Mouse (Mus musculus): ENCODE measurements around the gene Plcb1. TPM values are rescaled to one million over a fixed set of nuclear protein-coding genes. Genes with fewer than 3 reads are reported as not detected.

Plcb1 gene
- polyA plus RNA-seq, 1 experiment, result 2.1 TPM

DNA sequence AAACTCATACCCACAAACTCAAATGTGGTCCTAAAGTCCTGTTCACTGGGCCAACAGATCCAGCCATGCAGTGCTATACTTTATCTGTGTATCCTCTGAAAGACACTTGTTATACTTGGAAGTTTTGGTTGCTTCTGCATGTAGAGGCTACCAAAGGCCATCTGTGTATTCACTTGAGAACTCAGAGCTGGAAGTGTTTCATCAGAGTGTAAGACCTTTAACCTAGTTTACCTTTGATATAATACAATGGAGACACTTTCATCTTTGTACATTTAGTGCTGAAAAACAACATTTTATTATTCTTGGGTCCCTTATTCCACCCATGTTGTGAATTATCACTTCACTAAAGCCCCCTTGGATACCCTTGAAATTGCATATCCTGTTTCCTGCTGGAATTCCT is 70.4 kb downstream of the Plcb1 start:
- no peak overlapping the region for H3K27ac ChIP-seq (ENCODE audit: insufficient read depth, low read depth, low read length)
- H3K36me3 ChIP-seq (ENCODE audit: control insufficient read depth, insufficient read depth, low read length), result no peaks in the 10 kb centered on the region
- TF ChIP-seq CTCF (IDR thresholded peaks at IDR 0.05; ENCODE audit: extremely low read depth, insufficient read length, insufficient replicate concordance, low read depth, low read length), result no peak
- TF ChIP-seq POLR2A (IDR thresholded peaks at IDR 0.05; ENCODE audit: low read depth, low read length), result no peak

DNA sequence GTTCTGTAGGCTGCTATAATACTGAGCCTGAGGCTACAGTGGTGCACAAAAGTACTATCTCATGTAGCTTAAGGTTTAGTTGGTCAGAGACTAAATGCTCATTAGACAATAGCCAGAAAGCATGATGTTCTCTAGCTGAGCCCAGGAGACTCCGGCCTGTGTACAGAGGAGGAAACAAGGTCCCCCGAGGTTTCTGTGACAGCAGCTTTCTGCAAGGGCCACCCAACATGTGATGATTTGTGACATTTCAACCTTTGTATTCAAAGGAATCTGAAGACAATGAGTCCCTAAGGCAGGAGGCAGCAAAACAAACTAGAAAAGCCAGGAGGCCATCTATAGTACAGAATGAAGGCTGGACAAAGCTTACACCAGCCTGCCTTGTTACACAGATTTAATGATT is 70.8 kb downstream of the Plcb1 start:
- Histone ChIP-seq H3K27me3 (ENCODE audit: control insufficient read depth, insufficient read depth, low read length) (no peaks in the 10 kb centered on the region), H3K4me3 (ENCODE audit: low read depth, low read length) (no peak overlapping the region), H3K4me1 (ENCODE audit: control insufficient read depth, insufficient read depth, insufficient read length, low read length) (no peaks in the 10 kb centered on the region), H3K27ac (ENCODE audit: insufficient read depth, low read depth, low read length) (no peak overlapping the region), H3K36me3 (ENCODE audit: control insufficient read depth, insufficient read depth, low read length) (no peaks in the 10 kb centered on the region)
- TF ChIP-seq POLR2A (IDR thresholded peaks at IDR 0.05; ENCODE audit: low read depth, low read length) (no peak), CTCF (IDR thresholded peaks at IDR 0.05; ENCODE audit: extremely low read depth, insufficient read length, insufficient replicate concordance, low read depth, low read length) (no peak)
- 57% methylated on average over 2 of the region's 2 CpGs for WGBS

More for the DNA sequence above, 70.4 kb downstream of the Plcb1 start:
- no peaks in the 10 kb centered on the region for H3K4me1 ChIP-seq (ENCODE audit: control insufficient read depth, insufficient read depth, insufficient read length, low read length)
- no peak overlapping the region for H3K4me3 ChIP-seq (ENCODE audit: low read depth, low read length)
- H3K27me3 ChIP-seq (ENCODE audit: control insufficient read depth, insufficient read depth, low read length), result no peaks in the 10 kb centered on the region

DNA sequence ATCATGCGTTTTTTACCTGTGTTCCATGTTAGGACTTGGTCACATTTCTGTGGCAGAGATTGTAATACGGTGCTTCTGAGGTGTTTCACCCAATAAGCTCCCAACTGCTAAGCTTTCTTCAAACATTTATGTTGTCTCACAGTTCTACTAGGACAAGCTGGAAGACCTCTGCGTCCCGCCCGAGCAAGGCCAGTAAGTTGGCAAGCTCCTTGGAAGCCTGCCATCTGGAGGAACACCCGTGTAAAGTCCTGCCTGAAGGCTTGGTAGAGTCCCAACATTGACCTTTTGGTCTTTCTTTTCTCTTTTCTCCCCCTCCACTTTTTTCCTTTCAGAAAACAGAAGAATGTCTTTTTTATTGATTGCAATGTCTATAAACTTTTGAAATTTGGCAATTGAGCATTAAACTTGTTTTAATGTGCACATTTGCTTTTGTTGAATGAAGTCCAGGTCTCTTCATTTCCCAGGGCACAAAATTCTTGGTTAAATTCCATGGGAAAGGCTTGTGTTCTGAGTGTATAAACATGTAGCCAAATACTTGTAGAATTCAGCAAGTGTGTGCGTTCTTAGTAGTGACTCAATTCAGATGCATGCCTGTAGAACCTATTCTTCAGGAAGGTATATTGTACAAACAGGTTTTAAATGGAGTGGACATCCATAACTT is 79.2 kb downstream of the Plcb1 start:
- 34% methylated on average over 7 of the region's 7 CpGs for WGBS
- no peaks in the 10 kb centered on the region for H3K36me3 ChIP-seq (ENCODE audit: control insufficient read depth, insufficient read depth, low read length)
- H3K27me3 ChIP-seq (ENCODE audit: control insufficient read depth, insufficient read depth, low read length), result no peaks in the 10 kb centered on the region
- no peak overlapping the region for H3K4me3 ChIP-seq (ENCODE audit: low read depth, low read length)
- no peaks in the 10 kb centered on the region; the same call in 1 of the 2 replicates for H3K4me1 ChIP-seq (ENCODE audit: control insufficient read depth, insufficient read depth, insufficient read length, low read length)
- no peak overlapping the region for H3K27ac ChIP-seq (ENCODE audit: insufficient read depth, low read depth, low read length)
- TF ChIP-seq POLR2A (IDR thresholded peaks at IDR 0.05; ENCODE audit: low read depth, low read length) (no peak), CTCF (IDR thresholded peaks at IDR 0.05; ENCODE audit: extremely low read depth, insufficient read length, insufficient replicate concordance, low read depth, low read length) (peak; percentile 23; the same call in 1 of the 2 replicates)

DNA sequence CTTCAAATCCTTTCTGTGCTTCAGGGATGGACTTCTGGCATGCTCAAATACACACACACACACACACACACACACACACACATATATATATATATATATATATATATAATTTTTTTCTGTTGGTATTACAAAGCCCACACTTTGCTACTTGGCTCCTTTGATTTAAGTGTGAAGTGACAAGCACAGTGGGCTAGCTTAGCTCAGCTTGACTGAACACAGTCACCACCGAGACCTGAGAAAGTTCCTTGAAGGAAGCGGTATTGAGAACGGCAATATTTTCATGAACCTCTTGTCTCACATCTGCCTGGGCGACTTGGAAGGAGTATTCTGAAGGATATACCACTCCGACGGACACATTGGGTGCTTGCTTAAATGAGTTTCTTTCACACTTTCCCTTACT is 81.5 kb downstream of the Plcb1 start:
- Histone ChIP-seq H3K4me1 (ENCODE audit: control insufficient read depth, insufficient read depth, insufficient read length, low read length) (no peaks in the 10 kb centered on the region; the same call in 1 of the 2 replicates), H3K27me3 (ENCODE audit: control insufficient read depth, insufficient read depth, low read length) (no peaks in the 10 kb centered on the region), H3K36me3 (ENCODE audit: control insufficient read depth, insufficient read depth, low read length) (no peaks in the 10 kb centered on the region), H3K4me3 (ENCODE audit: low read depth, low read length) (no peak overlapping the region), H3K27ac (ENCODE audit: insufficient read depth, low read depth, low read length) (no peak overlapping the region)
- WGBS, result 89% methylated on average over 6 of the region's 6 CpGs
- no peak for TF ChIP-seq CTCF (IDR thresholded peaks at IDR 0.05; ENCODE audit: extremely low read depth, insufficient read length, insufficient replicate concordance, low read depth, low read length)
- TF ChIP-seq POLR2A (IDR thresholded peaks at IDR 0.05; ENCODE audit: low read depth, low read length), result no peak

DNA sequence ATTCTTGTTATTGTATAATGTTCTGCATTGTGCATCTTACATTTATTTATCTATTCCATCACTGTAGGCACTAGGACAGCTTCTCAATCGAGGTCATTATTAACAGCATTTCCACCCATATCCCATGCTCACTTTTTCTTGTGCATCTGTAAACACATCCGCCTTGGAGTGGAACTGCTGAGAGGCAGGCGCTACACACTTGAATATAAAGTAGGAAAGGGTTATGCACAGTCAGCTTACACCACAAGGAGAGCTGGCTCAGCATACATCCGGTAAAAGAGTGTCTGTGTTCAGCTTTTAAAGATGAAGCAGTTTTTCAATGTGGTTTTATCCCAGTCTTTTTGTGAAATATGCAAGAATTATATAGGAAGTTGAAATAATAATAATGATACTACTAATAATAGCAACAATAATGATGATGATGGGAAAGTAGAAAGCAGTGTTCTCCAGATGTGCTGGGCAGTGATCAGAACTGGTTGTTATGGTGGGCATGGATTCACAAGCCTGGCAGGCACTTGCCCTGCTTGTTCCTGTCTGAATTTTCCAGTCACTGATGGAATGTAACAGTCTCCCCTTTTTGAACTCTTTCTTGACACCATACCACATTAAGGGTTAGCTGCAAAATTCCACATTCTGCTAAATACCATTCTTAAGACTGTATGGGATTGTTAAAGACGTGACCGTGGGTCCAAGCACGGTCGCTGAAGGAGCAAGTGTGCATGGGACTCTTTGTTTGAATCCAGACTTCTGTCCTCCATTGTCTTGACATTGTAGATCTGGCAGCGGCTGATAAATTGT is 86.0 kb downstream of the Plcb1 start:
- TF ChIP-seq CTCF (IDR thresholded peaks at IDR 0.05; ENCODE audit: extremely low read depth, insufficient read length, insufficient replicate concordance, low read depth, low read length) (no peak), POLR2A (IDR thresholded peaks at IDR 0.05; ENCODE audit: low read depth, low read length) (no peak)
- Histone ChIP-seq H3K4me3 (ENCODE audit: low read depth, low read length) (no peak overlapping the region), H3K27ac (ENCODE audit: insufficient read depth, low read depth, low read length) (no peak overlapping the region), H3K36me3 (ENCODE audit: control insufficient read depth, insufficient read depth, low read length) (no peaks in the 10 kb centered on the region), H3K27me3 (ENCODE audit: control insufficient read depth, insufficient read depth, low read length) (no peaks in the 10 kb centered on the region), H3K4me1 (ENCODE audit: control insufficient read depth, insufficient read depth, insufficient read length, low read length) (no peaks in the 10 kb centered on the region)
- 73% methylated on average over 9 of the region's 9 CpGs for WGBS

DNA sequence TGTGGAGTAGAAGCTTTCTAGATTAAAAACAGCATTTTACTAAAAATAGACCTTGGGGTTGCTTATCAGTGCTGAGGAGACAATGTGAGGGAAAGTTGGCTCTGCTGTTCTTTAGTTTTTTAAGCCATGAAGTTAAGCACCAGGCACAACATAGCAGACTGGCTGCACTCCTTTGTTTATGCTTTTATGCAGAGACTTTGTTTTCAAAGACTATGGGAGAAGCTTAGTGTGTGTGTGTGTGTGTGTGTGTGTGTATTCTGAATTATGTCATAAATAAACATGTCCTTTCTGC is 86.6 kb downstream of the Plcb1 start:
- no peaks in the 10 kb centered on the region for H3K36me3 ChIP-seq (ENCODE audit: control insufficient read depth, insufficient read depth, low read length)
- TF ChIP-seq CTCF (IDR thresholded peaks at IDR 0.05; ENCODE audit: extremely low read depth, insufficient read length, insufficient replicate concordance, low read depth, low read length) (no peak), POLR2A (IDR thresholded peaks at IDR 0.05; ENCODE audit: low read depth, low read length) (no peak)
- no peaks in the 10 kb centered on the region for H3K27me3 ChIP-seq (ENCODE audit: control insufficient read depth, insufficient read depth, low read length)
- H3K4me3 ChIP-seq (ENCODE audit: low read depth, low read length), result no peak overlapping the region
- no peak overlapping the region for H3K27ac ChIP-seq (ENCODE audit: insufficient read depth, low read depth, low read length)
- H3K4me1 ChIP-seq (ENCODE audit: control insufficient read depth, insufficient read depth, insufficient read length, low read length), result no peaks in the 10 kb centered on the region

DNA sequence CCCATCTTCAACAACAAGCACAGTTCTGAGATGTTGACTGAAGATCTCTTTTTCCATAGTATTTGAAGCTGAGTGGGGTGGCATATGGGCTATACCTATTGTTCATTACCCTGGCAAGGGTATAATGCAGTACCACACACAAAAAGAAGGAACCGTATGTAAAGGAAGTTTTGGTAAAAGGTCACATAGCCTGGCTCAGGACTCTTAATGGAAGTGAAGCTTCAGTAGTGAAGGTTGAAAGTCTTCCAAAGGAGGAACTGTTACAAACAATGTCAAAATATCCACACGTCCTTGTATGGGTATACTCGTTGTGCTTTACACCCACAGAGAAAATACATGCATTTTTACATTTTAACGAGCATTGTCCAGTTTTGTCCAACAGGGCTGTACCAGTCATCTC is 91.3 kb downstream of the Plcb1 start:
- no peak overlapping the region for H3K27ac ChIP-seq (ENCODE audit: insufficient read depth, low read depth, low read length)
- H3K36me3 ChIP-seq (ENCODE audit: control insufficient read depth, insufficient read depth, low read length), result no peaks in the 10 kb centered on the region
- TF ChIP-seq POLR2A (IDR thresholded peaks at IDR 0.05; ENCODE audit: low read depth, low read length) (no peak), CTCF (IDR thresholded peaks at IDR 0.05; ENCODE audit: extremely low read depth, insufficient read length, insufficient replicate concordance, low read depth, low read length) (no peak)
- H3K27me3 ChIP-seq (ENCODE audit: control insufficient read depth, insufficient read depth, low read length), result no peaks in the 10 kb centered on the region
- no peaks in the 10 kb centered on the region for H3K4me1 ChIP-seq (ENCODE audit: control insufficient read depth, insufficient read depth, insufficient read length, low read length)
- H3K4me3 ChIP-seq (ENCODE audit: low read depth, low read length), result no peak overlapping the region
- 86% methylated on average over 4 of the region's 4 CpGs for WGBS
